Mouse (Mus musculus) R1 (cell line): Measurements from ENCODE around the gene 9530053A07Rik.

ENCODE experiments used
- DNase-seq: peaks from one replicate; pipeline ENCODE4 v3.0.0-alpha.2; 2018; ENCODE audit warnings: low read depth, low spot score

Gene 9530053A07Rik

GRCm38 (mm10) chr7:28169489-28170422 is 40.5 kb downstream of the 9530053A07Rik start, which contains the start of gene Fbl:
TSS of gene Fbl (plus strand) at chr7:28169710.
- peak; percentile 95 for DNase-seq

GRCm38 (mm10) chr7:28175358-28175757 is 46.1 kb downstream of the 9530053A07Rik start:
- DNase-seq = no peak

DNA sequence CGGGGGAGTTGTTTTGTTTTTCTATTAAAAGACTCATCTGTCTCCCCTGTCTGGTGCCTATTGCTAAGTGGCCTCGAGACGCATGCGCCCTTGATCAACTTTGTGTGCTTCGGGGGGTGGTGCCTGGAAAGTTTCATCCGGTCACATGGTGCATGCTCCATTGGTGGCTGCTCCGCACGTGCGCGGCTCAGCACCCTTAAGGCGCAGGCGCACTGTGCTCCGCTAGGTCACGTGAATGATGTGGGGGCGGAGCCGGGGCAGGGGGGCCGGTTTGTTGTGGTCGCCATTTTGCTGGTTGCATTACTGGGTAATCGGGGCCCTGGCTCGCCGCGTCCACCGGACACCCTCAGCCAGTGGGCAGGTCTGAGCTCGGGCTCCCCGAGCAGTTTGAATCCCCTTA is 50.0 kb downstream of the 9530053A07Rik start, which contains the start of gene Dyrk1b:
Gene Dyrk1b, plus strand, starts transcription at position 242 of the 400 bp plus-strand sequence.
- DNase-seq = peak; percentile 99

DNA sequence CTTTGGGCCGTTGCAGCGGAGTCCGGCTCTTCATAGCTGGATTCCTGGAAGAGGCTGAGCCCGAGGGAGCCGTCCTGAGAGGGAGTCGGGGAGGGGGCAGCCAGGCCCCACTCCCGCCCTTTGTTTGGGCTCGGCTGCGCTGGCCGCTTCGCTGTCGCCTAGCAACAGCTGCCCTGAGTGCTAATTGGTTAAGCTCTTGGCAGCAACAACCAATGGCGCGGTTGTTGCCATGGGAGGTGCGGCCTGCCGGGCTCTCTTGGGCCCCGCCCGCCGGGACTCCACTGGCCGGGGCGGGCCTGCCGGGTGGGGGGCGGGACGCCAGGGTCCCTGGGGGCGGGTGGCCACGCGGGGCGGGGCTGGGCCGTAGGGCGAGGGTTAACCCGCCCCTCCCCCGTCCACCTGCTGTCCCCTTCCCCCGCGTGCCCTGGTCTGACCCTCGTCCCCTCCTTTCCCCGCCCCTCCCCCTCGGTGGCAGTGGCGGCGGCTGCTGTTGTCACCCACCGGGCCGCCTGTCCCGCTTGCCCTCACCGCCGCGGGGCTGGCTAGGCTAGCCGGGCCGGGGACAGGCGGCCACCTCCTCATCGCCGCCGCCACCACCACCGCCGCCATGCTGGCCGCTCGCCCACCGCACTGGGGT is 50.6 kb downstream of the 9530053A07Rik start:
- peak; percentile 97 for DNase-seq

DNA sequence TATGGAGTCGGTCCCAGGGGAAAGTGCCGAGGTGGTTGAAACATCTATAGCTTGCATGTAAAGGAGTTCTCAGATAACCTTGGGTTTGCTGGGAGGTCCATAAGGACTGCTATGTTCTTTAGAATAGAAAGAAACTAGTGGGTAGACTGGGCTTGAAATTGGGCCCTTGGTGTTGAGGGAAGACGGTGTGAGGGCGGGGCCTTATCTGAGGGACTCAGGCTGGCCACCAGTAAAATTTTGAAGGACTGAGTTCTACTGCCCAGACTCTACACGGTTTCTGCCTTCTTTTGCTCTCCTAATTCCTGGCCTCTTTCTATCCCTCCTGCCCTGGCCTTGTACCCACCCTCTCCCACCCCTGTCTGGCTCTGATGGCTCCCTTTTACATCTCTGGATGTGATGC is 51.6 kb downstream of the 9530053A07Rik start:
- DNase-seq = no peak

- DNase-seq = no peak
These were observed 52.1 kb downstream of the 9530053A07Rik start for GRCm38 (mm10) chr7:28181376-28181775.

- no peak for DNase-seq
These were observed 53.1 kb downstream of the 9530053A07Rik start for GRCm38 (mm10) chr7:28182320-28182719.

GRCm38 (mm10) chr7:28185884-28186283 is 56.6 kb downstream of the 9530053A07Rik start:
- peak; percentile 14 for DNase-seq

GRCm38 (mm10) chr7:28186631-28187030 is 57.4 kb downstream of the 9530053A07Rik start:
- DNase-seq = no peak

DNA sequence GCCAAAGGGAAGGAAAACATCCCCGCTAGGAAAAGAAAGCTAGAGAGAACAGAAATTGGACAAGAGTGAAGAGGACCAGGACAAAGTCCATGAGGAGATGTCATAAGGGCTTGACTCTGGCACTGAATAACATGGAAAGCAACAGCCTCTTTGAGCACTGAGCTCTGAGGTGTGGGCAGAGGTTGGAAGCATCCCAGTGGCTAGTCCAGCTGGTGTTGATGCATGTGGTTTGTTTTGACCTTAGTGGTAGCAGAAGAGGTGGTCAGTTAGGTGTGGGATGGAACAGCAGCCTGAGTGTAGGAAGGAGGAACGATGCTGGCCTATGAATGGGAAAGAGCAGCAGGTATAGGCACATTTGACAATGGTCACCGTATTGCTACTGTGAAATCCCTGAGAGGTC is 62.2 kb downstream of the 9530053A07Rik start:
- DNase-seq = no peak

GRCm38 (mm10) chr7:28191903-28192302 is 62.6 kb downstream of the 9530053A07Rik start:
- DNase-seq = peak; percentile 20

- peak; percentile 77 for DNase-seq
These were observed 66.3 kb downstream of the 9530053A07Rik start for GRCm38 (mm10) chr7:28195414-28196098.

GRCm38 (mm10) chr7:28196528-28196927 is 67.3 kb downstream of the 9530053A07Rik start:
- DNase-seq = no peak

- no peak for DNase-seq
These were observed 69.8 kb downstream of the 9530053A07Rik start for GRCm38 (mm10) chr7:28199054-28199453.

- peak; percentile 77 for DNase-seq
These were observed 74.2 kb downstream of the 9530053A07Rik start for GRCm38 (mm10) chr7:28203207-28204108.

DNA sequence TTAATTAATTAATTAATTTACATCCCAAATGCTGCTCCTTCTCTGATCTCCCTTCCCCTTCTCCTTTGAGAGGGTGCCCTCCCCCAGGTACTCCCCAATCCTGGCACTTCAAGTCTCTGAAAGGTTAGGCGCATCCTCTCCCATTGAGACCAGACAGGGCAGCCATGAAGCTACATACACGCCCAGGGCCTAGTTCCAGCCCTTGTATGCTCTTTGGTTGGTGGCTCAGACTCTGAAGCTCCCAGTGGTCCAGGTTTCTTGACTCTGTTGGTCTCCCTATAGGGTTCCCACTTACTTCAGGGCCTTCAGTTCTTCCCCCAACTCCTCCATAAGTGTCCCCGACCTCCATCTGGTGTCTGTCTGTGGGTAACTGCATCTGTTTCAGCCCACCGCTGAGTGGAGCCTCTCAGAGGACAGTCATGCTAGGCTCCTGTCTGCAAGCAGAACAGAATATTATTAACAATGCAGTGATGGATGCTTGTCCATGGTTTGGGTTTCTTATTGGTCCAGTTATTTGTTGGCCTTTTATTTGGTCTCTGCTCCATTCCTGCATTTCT is 76.9 kb downstream of the 9530053A07Rik start:
- DNase-seq = no peak

DNA sequence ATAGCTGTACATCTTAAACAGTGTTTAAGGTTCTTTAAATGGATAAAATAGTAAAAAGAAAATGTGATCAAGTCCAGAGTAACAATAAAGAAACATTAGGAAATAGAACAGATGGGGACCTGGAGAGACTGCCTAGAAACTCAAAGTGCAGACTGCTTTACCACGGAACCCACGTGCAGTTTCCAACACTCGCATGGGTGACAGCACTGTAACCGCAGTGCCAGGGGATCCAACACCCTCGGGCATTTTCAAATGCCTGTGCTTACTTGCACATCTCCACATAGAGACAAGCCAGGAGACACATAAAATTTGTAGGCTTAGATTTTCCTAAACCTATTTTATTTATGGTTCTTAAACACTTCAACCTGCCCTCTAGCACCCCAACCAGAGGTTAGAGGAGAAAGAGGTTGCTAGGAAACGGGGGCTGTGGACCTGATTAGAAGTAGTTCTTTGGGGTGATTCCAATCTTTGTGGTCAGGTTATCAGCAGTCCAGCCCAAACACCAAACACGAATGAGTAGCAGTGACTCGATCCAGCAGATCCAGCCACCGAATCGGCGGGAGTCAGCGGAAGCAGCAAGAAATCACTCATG is 79.2 kb downstream of the 9530053A07Rik start:
- no peak for DNase-seq

DNA sequence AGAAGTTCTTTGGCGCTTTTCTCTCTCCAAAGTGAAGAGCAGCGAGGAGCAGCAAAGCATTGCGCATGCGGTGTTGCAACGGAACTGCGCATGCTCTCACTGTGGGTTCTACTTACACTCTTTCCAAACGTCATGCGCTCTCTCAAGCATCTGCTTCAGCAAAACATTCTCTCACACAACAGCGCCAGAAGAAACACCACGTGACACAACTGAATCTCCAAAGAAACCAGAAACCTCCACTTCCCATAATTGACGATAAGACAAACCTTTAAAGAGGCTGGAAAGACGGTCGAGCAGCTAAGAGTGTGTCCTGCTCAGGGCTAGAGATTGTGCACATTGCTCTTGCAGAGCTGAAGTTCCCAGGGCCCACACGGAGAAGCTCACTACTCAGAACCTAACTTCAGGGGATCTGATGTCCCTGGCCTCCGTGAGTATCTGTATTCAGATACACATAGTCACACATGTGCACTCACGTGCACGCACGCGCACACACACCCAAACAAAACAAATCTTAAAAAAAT is 79.8 kb downstream of the 9530053A07Rik start:
- peak; percentile 96 for DNase-seq

GRCm38 (mm10) chr7:28210731-28211130 is 81.5 kb downstream of the 9530053A07Rik start:
- DNase-seq = peak; percentile 28

GRCm38 (mm10) chr7:28214142-28214541 is 84.9 kb downstream of the 9530053A07Rik start:
- peak; percentile 93 for DNase-seq
